Mouse (Mus musculus) bone marrow macrophage, adult 2 months (primary cell): ENCODE data around the gene Pcca. TPM values are rescaled to one million over a fixed set of nuclear protein-coding genes. Genes with fewer than 3 reads are reported as not detected.

Experiments
- H3K27ac ChIP-seq: 2 replicates; pipeline ENCODE4 v1.5.1; 2012; ENCODE audit warnings: low read depth, low read length; ENCODE audit not compliant: insufficient read depth
- H3K4me1 ChIP-seq: 2 replicates; pipeline ENCODE4 v1.6.1; 2012; ENCODE audit warnings: low read length; ENCODE audit not compliant: control insufficient read depth, insufficient read depth
- H3K4me3 ChIP-seq: 2 replicates; pipeline ENCODE4 v1.5.1; 2012; ENCODE audit warnings: mild to moderate bottlenecking, low read length, moderate library complexity; ENCODE audit not compliant: insufficient read depth
- CTCF ChIP-seq: IDR thresholded peaks from 2 replicates; pipeline ENCODE4 v1.5.1; 2012; ENCODE audit warnings: low read depth, mild to moderate bottlenecking, low read length, moderate library complexity
- POLR2A ChIP-seq: IDR thresholded peaks from 2 replicates; pipeline ENCODE4 v1.6.1; 2012; ENCODE audit warnings: mild to moderate bottlenecking, low read depth, low read length, borderline replicate concordance
- polyA plus RNA-seq: library from polyadenylated mRNA; stranded (reverse); fragments of >200 nt; gene quantifications from 2 replicates; pipeline ENCODE4 v1.2.4, GENCODE M21; 2012; ENCODE audit not compliant: missing spikeins, insufficient read depth, insufficient read length

Pcca gene
- polyA plus RNA-seq, 1 experiment: 26.3 TPM

DNA sequence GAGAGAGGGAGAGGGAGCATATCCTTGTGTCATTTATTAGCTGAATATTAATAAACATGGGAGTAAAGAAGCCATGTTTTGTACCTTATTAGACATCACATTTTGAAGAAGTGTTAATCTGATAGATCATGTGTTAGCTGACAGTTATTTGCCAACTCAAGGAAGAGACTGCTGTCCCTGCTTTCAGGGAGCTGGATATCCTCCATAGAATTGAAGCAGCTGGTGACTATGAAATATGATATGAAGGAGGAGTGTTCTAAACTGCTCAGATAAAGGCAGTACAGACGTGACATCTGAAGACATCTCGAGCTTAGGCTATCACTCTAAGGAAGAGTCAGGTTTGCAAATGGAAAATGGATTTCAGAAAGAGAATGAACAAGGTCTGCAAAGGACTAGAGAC lies 289.7 kb downstream of the Pcca start:
- H3K4me3 ChIP-seq: no peak overlapping the region
- no peak for TF ChIP-seq POLR2A
- TF ChIP-seq CTCF: no peak

DNA sequence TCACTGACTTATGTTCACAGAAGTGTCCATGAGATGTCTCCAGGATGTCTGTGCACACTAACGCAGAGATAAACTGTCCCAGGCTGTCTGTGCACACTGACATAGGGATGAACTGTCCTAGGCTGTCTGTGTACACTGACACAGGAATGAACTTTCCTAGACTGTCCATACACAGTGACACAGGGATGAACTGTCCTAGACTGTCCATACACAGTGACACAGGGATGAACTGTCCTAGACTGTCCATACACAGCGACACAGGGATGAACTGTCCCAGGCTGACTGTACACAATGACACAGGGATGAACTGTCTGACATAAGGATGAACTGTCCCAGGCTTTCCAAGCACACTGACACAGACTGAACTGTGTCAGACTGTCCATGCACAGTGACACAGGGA lies 291.3 kb downstream of the Pcca start:
- Histone ChIP-seq H3K27ac (no peak overlapping the region), H3K4me1 (0 out of 2 replicates have a peak, but pooled peaks cover 2% of the 10 kb centered on the region), H3K4me3 (no peak overlapping the region)
- TF ChIP-seq CTCF (no peak), POLR2A (no peak)

More for the DNA sequence above, 289.7 kb downstream of the Pcca start:
- H3K27ac ChIP-seq: no peak overlapping the region
- H3K4me1 ChIP-seq: no peaks in the 10 kb centered on the region

DNA sequence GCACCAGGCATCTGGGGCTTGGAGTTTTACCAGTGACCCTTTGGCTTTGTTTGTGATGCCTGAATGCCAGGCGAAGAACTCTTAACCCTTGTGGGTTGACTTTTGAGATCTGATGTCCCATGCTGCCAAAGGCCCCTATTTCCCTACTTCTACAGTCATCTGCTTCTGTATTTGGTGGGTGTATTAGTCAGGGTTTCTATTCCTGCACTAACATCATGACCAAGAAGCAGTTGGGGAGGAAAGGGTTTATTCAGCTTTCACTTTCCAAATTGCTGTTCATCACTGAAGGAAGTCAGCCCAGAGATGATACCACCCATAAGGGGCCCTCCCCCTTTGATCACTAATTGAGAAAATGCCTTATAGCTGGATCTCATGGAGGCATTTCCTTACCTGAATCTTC lies 296.3 kb downstream of the Pcca start:
- Histone ChIP-seq H3K4me3 (no peak overlapping the region), H3K4me1 (0 out of 2 replicates have a peak, but pooled peaks cover 2% of the 10 kb centered on the region), H3K27ac (no peak overlapping the region)
- TF ChIP-seq POLR2A (no peak), CTCF (no peak)

DNA sequence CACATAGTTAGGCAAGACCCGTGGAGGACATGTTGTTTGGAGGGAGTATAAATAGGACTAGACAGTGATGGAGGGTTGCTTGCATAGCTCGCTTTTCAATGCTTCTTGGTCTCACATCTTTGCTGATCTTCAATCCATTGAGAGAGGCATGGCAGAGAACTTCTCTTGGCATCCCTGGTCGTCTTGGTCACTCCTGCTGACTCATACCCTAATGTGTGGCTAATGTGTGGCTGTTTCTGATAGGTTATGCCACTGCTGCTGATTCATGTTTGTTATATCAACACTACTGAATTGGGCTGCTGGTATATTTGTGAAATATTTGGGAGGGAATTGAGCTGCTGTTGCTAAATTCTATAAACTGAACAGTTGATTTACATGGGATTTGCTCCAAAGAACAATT lies 299.5 kb downstream of the Pcca start:
- no peak overlapping the region for H3K27ac ChIP-seq
- no peak for TF ChIP-seq CTCF
- TF ChIP-seq POLR2A: no peak
- H3K4me3 ChIP-seq: no peak overlapping the region
- H3K4me1 ChIP-seq: 0 out of 2 replicates have a peak, but pooled peaks cover 2% of the 10 kb centered on the region

DNA sequence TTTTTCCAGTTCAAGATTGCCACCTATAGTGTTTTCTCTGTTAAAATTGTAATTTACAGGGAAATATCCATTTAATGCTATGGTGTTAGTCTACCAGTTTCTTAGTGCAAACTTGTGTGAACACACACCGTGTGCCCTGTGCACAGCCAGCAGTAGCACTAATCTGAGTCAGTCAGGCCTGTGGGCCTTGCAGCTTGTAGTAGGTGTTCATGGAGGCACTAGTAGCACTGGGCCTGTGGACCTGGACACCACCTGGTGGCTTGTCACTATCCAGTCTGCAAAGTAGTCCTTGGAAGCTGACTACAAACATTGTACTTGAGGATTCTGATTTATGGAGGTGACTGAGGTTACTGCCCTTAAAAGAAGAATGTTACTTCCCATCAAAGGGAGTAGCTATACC lies 300.6 kb downstream of the Pcca start:
- H3K27ac ChIP-seq: no peak overlapping the region
- no peak for TF ChIP-seq POLR2A
- no peak for TF ChIP-seq CTCF

DNA sequence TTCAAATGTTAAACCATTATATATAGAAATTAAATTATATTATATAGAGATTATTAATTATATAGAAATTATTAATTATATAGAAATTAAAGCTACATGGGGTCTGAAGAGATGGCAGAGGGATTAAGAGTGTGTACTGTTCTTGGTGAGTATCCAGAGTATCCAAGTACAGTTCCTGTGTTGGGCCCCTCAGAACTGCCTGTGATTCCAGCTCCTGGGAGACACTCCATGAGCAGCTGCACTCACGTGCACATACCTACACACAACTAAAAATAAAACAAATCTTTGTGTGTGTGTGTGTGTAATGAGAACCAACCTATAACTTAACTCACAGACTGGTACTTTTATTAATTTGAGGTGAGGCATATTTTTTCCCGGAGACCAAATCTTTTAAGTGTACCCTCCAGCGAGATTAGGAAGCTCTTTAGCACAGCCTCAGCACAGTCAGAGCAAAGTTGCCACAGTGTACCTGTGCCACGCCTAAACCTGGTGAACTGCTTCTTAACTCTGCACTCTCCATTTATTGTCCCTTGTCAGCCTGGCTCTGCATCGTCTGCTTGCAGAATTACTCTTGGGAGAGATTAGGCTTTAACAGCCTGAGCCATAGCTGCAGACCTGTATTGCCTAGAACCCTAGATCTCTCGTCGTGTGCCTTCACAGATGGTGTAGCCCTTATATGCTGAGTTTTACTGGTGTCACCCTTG lies 301.5 kb downstream of the Pcca start:
- H3K4me3 ChIP-seq: no peak overlapping the region
- TF ChIP-seq CTCF: no peak
- TF ChIP-seq POLR2A: no peak
- no peak overlapping the region for H3K27ac ChIP-seq
- no peaks in the 10 kb centered on the region for H3K4me1 ChIP-seq

More for the DNA sequence above, 300.6 kb downstream of the Pcca start:
- Histone ChIP-seq H3K4me3 (no peak overlapping the region), H3K4me1 (0 out of 2 replicates have a peak, but pooled peaks cover 2% of the 10 kb centered on the region)

DNA sequence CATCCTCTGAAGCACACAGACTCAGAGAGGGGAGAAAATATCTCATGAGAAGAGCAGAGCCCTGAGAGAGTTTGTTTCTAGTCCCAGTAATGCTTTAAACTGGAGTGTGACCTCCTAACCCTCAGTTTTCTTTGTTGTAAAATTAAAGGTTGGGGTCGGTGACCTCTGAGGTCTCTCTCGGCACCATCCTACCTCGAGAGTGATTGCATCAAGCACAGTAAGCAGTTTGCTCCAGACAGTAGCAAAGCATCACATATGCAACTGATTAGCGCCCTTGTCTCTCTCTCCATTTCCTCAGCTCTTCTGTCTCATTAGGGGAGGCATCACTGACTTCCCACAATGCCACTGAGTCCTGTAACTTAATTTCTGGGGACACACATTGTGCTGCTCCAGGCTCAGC lies 302.1 kb downstream of the Pcca start:
- TF ChIP-seq CTCF (no peak), POLR2A (no peak)

DNA sequence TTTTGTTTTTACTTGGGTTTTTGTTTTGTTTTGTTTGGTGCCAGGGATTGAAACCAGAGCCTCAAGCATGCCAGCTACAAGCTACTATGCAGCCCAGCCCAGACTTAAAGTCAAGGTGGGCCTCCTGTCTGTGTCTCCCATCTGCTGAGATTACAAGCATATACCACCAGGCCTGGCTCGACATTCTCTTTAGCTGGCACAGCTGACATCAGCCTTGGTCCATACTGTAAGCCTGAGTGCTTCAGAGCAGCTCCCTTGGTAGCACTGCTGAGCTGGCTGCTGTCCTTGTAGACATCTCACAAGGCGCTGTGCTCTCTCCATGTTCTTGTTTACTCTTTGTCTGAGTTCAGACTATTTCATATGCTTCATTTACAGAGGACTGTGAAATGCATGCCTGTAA lies 302.9 kb downstream of the Pcca start:
- Histone ChIP-seq H3K27ac (no peak overlapping the region), H3K4me1 (no peaks in the 10 kb centered on the region), H3K4me3 (no peak overlapping the region)
- no peak for TF ChIP-seq CTCF
- no peak for TF ChIP-seq POLR2A

More for the DNA sequence above, 302.1 kb downstream of the Pcca start:
- no peak overlapping the region for H3K27ac ChIP-seq
- no peak overlapping the region for H3K4me3 ChIP-seq
- H3K4me1 ChIP-seq: no peaks in the 10 kb centered on the region

DNA sequence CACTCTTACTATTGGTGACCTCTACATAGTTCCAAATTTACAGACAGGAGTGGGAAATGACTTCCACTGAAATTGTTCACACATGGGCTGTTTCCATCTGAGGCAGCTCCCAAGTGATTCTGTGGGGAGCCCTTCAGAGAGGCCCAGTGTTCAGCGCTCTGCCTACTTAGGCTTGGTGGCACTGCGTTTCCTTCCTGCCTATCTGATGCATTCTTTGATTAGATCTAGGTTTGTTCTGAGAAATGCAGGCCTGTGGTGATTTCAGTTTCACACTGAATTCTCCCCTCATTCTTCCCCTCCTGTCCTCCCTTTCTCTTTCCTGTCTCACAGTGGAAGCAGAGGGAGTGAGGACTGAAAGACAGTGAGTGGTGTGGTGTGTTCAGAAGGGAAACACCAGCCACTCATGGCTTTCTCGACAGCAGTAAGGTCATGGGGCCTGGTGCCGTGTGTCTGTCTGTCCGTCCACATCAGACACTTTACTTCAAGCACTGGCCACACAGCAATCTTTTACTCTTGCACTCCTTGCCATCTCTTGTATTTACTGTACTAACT lies 318.5 kb downstream of the Pcca start:
- no peak for TF ChIP-seq CTCF
- TF ChIP-seq POLR2A: no peak
- H3K4me3 ChIP-seq: no peak overlapping the region
- no peak overlapping the region for H3K27ac ChIP-seq
- no peaks in the 10 kb centered on the region for H3K4me1 ChIP-seq

DNA sequence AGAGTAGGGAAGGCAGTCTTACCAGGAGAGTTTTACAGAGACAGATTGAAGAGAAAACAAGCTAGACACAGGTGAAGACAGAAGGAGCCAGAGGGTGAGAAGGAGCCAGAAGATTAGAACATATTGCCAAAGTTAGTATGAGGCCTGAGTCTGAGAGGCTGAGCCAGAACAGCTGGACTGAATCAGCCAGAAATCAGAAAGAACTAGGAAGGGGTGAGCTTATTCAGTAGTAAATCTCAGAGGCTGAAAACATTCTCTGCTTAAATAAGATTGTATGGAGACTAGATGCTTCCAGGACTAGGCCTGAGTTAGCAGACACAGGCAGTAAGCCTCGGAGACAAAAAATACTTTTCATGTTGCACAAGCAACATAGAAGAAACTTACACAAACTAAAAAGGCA lies 325.7 kb downstream of the Pcca start:
- TF ChIP-seq CTCF: no peak
- no peak for TF ChIP-seq POLR2A
- H3K27ac ChIP-seq: no peak overlapping the region
- no peaks in the 10 kb centered on the region for H3K4me1 ChIP-seq
- no peak overlapping the region for H3K4me3 ChIP-seq

DNA sequence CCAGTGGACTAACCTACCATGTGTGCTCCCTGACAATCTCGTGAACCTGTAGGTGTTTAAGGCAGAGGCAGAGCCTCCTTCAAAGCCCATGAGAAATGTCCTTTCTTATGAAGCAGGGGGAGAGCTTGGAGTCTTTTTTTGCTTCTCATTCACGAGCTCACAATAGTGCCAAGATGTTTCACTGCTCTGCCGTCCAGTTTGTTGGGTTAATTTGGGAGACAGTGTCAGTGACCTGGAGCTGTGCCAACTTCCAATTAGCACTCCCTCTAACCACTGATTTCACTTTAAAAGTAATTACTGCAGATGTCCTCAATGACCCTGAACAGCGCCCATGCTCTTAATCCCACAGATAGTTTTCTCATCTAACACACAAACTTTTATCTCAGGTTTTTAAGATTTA lies 328.5 kb downstream of the Pcca start:
- no peak overlapping the region for H3K4me3 ChIP-seq
- H3K27ac ChIP-seq: no peak overlapping the region
- TF ChIP-seq CTCF (no peak), POLR2A (no peak)
- no peaks in the 10 kb centered on the region for H3K4me1 ChIP-seq
